Mouse (Mus musculus) intestine, postnatal 0 days (tissue): ENCODE data around the gene Slc16a5. TPM values are rescaled to one million over a fixed set of nuclear protein-coding genes. Genes with fewer than 3 reads are reported as not detected.

Source experiments
- ATAC-seq: fragments of 200-750 bp; cut with Nextera tagmentation; 2 replicates; pipeline ENCODE4 v1.8.0; 2017; ENCODE audit warnings: mild to moderate bottlenecking, moderate TSS enrichment, moderate library complexity
- H3K27ac ChIP-seq: fragments of 300-500 bp; sonication (generic); 2 replicates; pipeline ENCODE4 v1.5.1; 2014; ENCODE audit warnings: mild to moderate bottlenecking, low read depth, low read length, moderate library complexity
- H3K27me3 ChIP-seq: fragments of 300-500 bp; sonication (generic); replicated peaks from 2 replicates; pipeline ENCODE4 v1.6.1; 2014; ENCODE audit warnings: low read length, mixed read lengths; ENCODE audit not compliant: control insufficient read depth, insufficient read depth
- H3K36me3 ChIP-seq: fragments of 300-500 bp; sonication (generic); 2 replicates; pipeline ENCODE4 v1.6.1; 2014; ENCODE audit warnings: mild to moderate bottlenecking, moderate library complexity; ENCODE audit not compliant: control insufficient read depth, insufficient read depth
- H3K4me1 ChIP-seq: fragments of 300-500 bp; sonication (generic); replicated peaks from 2 replicates; pipeline ENCODE4 v1.6.1; 2014; ENCODE audit warnings: antibody characterized with exemption, low read length, mixed read lengths; ENCODE audit not compliant: control insufficient read depth, insufficient read depth
- H3K4me2 ChIP-seq: fragments of 300-500 bp; sonication (generic); replicated peaks from 2 replicates; pipeline ENCODE4 v1.6.1; 2014; ENCODE audit warnings: low read depth, mild to moderate bottlenecking, moderate library complexity
- H3K4me3 ChIP-seq: fragments of 300-500 bp; sonication (generic); 2 replicates; pipeline ENCODE4 v1.5.1; 2014; ENCODE audit warnings: low read depth, low read length
- H3K9ac ChIP-seq: fragments of 300-500 bp; sonication (generic); 2 replicates; pipeline ENCODE4 v1.6.1; 2014; ENCODE audit warnings: mild to moderate bottlenecking, low read depth, low read length
- H3K9me3 ChIP-seq: fragments of 300-500 bp; sonication (generic); 2 replicates; pipeline ENCODE4 v1.6.1; 2016; ENCODE audit warnings: mixed run types; ENCODE audit not compliant: control insufficient read depth
- CTCF ChIP-seq: sonication (generic); IDR thresholded peaks from 2 replicates; pipeline ENCODE4 v1.5.1; 2016; ENCODE audit warnings: low read depth, mild to moderate bottlenecking, control low read depth, antibody characterized with exemption, moderate library complexity
- WGBS: fragments of 180-500 bp; shearing (Covaris S2); extraction: QIAGEN DNeasy Blood & Tissue Kit; methylation state at CpG from one replicate; pipeline ENCODE4 v1.1.7; 2014; 5-methylcytosine and 5-hydroxymethylcytosine counted together
- polyA plus RNA-seq: library from polyadenylated mRNA; unstranded; fragments of >200 nt; fragmentation: Nextera tagmentation; extraction: Ambion mirVana; gene quantifications from 2 replicates; pipeline ENCODE4 v1.2.1, GENCODE M21; 2015

Slc16a5 gene
- polyA plus RNA-seq, 1 experiment from 2014 or later = 3.0 TPM

DNA sequence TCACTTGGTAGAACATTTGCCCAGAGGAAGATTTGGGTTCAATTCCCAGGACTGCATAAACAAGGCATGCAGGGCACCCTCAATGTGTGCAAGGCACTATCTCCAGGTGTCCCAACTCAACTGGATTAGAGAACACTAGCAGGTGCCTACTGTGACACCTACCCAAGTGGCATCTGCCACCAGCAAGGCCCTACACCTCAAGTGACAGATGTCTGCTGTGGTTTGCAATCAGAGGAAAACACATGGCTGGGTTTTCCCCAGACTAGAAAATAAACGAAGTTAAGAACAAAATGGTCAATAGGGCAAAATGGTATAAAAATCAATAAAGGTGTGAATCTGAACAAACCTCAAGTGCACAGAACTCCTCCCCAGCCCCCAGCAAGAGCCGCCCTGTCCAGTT lies 45.8 kb downstream of the Slc16a5 start:
- H3K9ac ChIP-seq = no peak overlapping the region
- WGBS = 52% methylated on average over 2 of the region's 2 CpGs
- peaks cover 8% of the 10 kb centered on the region for H3K4me1 ChIP-seq
- H3K4me3 ChIP-seq = no peak overlapping the region
- no peak overlapping the region for H3K27ac ChIP-seq
- no peaks in the 10 kb centered on the region for H3K36me3 ChIP-seq
- no peak for TF ChIP-seq CTCF
- H3K4me2 ChIP-seq = no peak overlapping the region
- H3K27me3 ChIP-seq = no peaks in the 10 kb centered on the region
- H3K9me3 ChIP-seq = no peaks in the 10 kb centered on the region
- no peak for ATAC-seq

DNA sequence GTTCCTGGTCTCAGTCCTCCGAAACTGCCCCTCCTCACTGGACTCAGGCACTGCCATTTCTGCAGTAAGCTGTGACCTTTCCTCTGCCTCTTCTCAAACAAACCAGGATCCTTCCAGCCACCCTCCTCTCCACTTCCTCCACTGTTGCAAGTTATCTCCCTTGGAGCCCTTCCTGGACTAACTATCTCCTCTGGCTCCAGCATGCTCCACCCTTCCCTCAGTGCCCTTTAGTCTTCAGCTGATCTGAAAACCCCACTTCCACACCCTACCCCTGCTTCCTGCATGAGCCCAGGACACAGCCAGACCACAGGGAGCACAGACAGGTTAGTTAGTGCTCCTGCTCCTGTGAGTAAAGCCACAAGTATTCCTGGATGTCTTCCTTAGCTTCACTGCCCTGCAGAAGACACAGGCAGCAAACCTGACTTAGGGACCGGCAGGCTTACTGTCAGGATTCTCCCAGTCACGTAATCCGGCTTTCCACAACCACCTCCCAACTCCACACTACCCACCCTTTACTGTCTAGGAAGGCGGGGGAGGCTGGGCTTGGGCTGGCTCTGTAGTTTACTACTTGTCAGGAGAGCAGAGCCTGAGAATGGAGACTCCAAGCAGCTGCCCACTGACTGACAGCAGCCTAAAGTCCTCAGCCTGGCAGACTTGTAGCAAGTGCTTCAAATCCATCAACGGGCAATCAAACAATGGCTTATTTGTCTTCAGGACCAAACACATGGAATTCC lies 47.7 kb downstream of the Slc16a5 start:
- Histone ChIP-seq H3K4me3 (no peak overlapping the region), H3K4me2 (peak overlapping the region; percentile 84), H3K9ac (no peak overlapping the region), H3K9me3 (no peaks in the 10 kb centered on the region), H3K27ac (peak overlapping the region; percentile 84), H3K27me3 (no peaks in the 10 kb centered on the region), H3K36me3 (no peaks in the 10 kb centered on the region), H3K4me1 (peaks cover 8% of the 10 kb centered on the region)
- peak; percentile 52 for ATAC-seq
- no peak for TF ChIP-seq CTCF
- WGBS = 17% methylated on average over 6 of the region's 6 CpGs

DNA sequence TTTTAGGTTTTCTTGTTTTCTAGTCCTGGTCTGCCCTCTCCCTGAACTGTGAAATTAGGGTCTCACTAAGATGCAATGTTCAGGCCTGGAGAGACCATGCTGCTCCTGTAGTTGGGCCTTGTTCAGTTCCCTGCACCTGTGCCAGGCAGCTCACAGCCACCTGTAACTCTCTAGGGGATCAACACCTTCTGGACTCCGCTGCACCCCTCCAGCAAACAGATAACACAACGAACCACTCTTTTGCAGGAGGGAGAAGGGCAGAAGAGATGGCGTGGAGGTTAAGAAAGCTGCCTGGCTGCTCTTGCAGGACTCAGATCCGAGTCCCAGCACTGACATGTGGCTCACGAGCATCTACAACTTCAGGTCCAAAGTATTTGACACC lies 48.2 kb downstream of the Slc16a5 start:
- Histone ChIP-seq H3K4me3 (no peak overlapping the region), H3K9me3 (no peaks in the 10 kb centered on the region), H3K27ac (peak overlapping the region; percentile 84), H3K36me3 (no peaks in the 10 kb centered on the region), H3K4me1 (peaks cover 8% of the 10 kb centered on the region), H3K27me3 (no peaks in the 10 kb centered on the region), H3K9ac (no peak overlapping the region), H3K4me2 (peak overlapping the region; percentile 84; the same call in 1 of the 2 replicates)
- WGBS = 40% methylated on average over 5 of the region's 5 CpGs
- no peak for TF ChIP-seq CTCF
- ATAC-seq = no peak

DNA sequence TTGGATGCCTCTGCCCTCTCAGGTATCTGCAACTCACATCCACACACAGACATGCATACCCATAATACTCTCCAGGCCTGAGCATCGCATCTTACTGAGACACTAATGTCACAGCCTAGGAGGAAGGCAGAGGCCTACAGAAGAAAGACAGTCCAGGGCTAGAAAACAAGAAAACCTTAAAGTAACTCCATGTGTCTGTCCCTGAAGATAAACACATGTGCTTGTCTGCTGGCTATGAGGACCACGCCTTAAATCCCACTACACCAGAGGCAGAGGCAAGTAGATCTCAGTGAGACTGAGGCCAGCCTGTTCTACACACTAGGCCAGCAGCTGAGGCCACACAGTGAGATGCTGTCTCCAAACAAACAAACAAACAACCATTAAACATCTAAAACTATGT lies 48.8 kb downstream of the Slc16a5 start:
- no peak overlapping the region for H3K27ac ChIP-seq
- peaks cover 8% of the 10 kb centered on the region for H3K4me1 ChIP-seq
- ATAC-seq = no peak
- H3K4me3 ChIP-seq = peak overlapping the region; percentile 86; the same call in 1 of the 2 replicates
- H3K4me2 ChIP-seq = peak overlapping the region; percentile 84
- H3K9ac ChIP-seq = no peak overlapping the region
- H3K27me3 ChIP-seq = no peaks in the 10 kb centered on the region
- WGBS = 51% methylated on average over 2 of the region's 2 CpGs
- H3K36me3 ChIP-seq = no peaks in the 10 kb centered on the region
- no peaks in the 10 kb centered on the region for H3K9me3 ChIP-seq
- TF ChIP-seq CTCF = no peak

DNA sequence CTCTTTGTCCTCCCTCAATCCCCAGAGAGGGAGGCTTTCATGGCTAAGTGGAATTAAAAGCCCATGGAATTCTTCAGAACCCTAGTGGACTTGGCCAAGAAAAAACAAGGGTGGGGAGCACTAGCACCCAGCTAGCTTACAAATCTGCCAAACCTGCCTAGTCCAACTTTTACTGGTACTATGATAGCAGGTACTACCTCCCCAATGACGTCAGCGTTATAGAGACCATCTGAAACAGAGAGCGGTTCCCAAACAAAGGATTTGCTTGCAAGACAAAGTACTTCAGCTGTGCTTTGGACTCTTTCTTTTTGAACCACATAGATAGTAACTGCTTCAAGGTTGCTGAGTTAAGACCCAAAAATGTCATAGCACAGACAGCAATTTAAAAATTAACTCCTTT lies 49.7 kb downstream of the Slc16a5 start:
- H3K27me3 ChIP-seq = no peaks in the 10 kb centered on the region
- no peaks in the 10 kb centered on the region for H3K9me3 ChIP-seq
- peak overlapping the region; percentile 24 for H3K9ac ChIP-seq
- no peak for ATAC-seq
- H3K27ac ChIP-seq = peak overlapping the region; percentile 70
- H3K4me2 ChIP-seq = peak overlapping the region; percentile 84
- no peak for TF ChIP-seq CTCF
- 34% methylated on average over 3 of the region's 3 CpGs for WGBS
- peaks cover 8% of the 10 kb centered on the region for H3K4me1 ChIP-seq
- no peaks in the 10 kb centered on the region for H3K36me3 ChIP-seq
- peak overlapping the region; percentile 86; the same call in 1 of the 2 replicates for H3K4me3 ChIP-seq

DNA sequence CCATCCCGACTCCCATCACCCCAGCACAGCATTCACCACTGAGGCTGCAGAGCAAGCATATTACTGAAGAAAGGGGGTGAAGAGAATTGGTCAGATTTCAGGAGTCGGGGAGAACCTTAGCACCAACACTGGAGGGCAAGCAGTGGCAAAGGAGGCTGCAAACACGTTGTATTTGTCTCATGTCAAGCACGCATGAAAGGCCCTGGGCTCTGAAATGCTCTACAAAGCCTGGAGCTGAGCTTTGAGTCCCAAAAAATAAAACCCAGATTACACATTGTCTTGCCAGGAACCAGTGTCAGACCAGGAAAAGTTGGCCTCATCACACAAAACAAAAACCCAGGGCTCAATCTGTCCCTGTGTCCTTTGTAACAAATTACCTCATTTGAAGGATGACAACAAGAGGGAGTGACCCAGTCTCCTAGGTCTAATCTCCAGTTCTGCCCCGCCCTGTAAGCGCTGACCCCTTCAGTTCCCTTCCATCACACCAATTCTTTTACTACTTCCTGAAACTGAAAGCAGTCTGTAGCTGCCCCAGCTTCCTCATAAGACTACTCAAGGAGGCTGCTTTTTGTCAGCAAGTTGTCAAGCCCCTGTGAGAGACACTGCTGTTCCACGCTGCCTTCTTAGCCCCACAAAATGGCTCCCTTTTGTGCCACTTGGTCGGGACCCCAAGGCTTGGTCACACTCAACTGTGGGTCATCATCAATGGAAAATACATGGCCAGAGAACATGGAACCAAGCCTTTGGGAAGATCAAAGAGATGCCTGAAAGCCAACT lies 50.3 kb downstream of the Slc16a5 start:
- Histone ChIP-seq H3K9me3 (no peaks in the 10 kb centered on the region), H3K36me3 (no peaks in the 10 kb centered on the region), H3K27ac (peak overlapping the region; percentile 70), H3K4me3 (peak overlapping the region; percentile 86), H3K4me2 (peak overlapping the region; percentile 84), H3K9ac (peak overlapping the region; percentile 89), H3K27me3 (no peaks in the 10 kb centered on the region), H3K4me1 (peaks cover 8% of the 10 kb centered on the region)
- TF ChIP-seq CTCF = no peak
- ATAC-seq = peak; percentile 45
- 9% methylated on average over 8 of the region's 8 CpGs for WGBS
